Mouse (Mus musculus) embryonic facial prominence, embryonic 12.5 days (tissue): ENCODE results near the gene Eno3. TPM values are rescaled to one million over a fixed set of nuclear protein-coding genes. Genes with fewer than 3 reads are reported as not detected.

Experiments
- ATAC-seq: fragments of 200-750 bp; cut with Nextera tagmentation; 2 replicates; pipeline ENCODE4 v1.8.0; 2017; ENCODE audit not compliant: insufficient number of reproducible peaks, insufficient read depth, low FRiP score, low TSS enrichment
- H3K27ac ChIP-seq: fragments of 300-500 bp; sonication (generic); 2 replicates; pipeline ENCODE4 v1.5.1; 2016; ENCODE audit warnings: mild to moderate bottlenecking
- H3K27me3 ChIP-seq: fragments of 300-500 bp; sonication (generic); 2 replicates; pipeline ENCODE4 v1.6.1; 2016; ENCODE audit warnings: mild to moderate bottlenecking, moderate library complexity
- H3K36me3 ChIP-seq: fragments of 300-500 bp; sonication (generic); 2 replicates; pipeline ENCODE4 v1.6.1; 2016; ENCODE audit warnings: mild to moderate bottlenecking
- H3K4me1 ChIP-seq: fragments of 300-500 bp; sonication (generic); 2 replicates; pipeline ENCODE4 v1.6.1; 2016
- H3K4me2 ChIP-seq: fragments of 300-500 bp; sonication (generic); replicated peaks from 2 replicates; pipeline ENCODE4 v1.6.1; 2016; ENCODE audit warnings: mild to moderate bottlenecking, moderate library complexity
- H3K4me3 ChIP-seq: fragments of 300-500 bp; sonication (generic); 2 replicates; pipeline ENCODE4 v1.5.1; 2016; ENCODE audit warnings: mild to moderate bottlenecking
- H3K9ac ChIP-seq: fragments of 300-500 bp; sonication (generic); 2 replicates; pipeline ENCODE4 v1.6.1; 2016; ENCODE audit warnings: mild to moderate bottlenecking, moderate library complexity
- H3K9me3 ChIP-seq: fragments of 300-500 bp; sonication (generic); 2 replicates; pipeline ENCODE4 v1.6.1; 2016; ENCODE audit warnings: mild to moderate bottlenecking, moderate library complexity
- WGBS: fragments of 180-500 bp; shearing (Covaris S2); methylation state at CpG from one replicate; pipeline ENCODE4 v1.1.7; 2016; 5-methylcytosine and 5-hydroxymethylcytosine counted together
- polyA plus RNA-seq: library from polyadenylated mRNA; unstranded; fragments of >200 nt; fragmentation: Nextera tagmentation; extraction: Ambion mirVana; gene quantifications from 2 replicates; pipeline ENCODE4 v1.2.1, GENCODE M21; 2016

The Eno3 gene
- polyA plus RNA-seq, result 20.1 and 27.9 TPM in 2 replicates

GRCm38 (mm10) chr11:70656964-70657363 lies at the start of gene Eno3:
Eno3 (plus strand) TSS chr11:70657202.
- peak within 1 kb of the TSS; percentile 98 for H3K9ac ChIP-seq
- peaks cover 25% of the 10 kb centered on the region for H3K36me3 ChIP-seq
- peak within 1 kb of the TSS; percentile 99 for H3K27ac ChIP-seq
- 14% methylated on average over 3 of the region's 3 CpGs for whole genome bisulfite sequencing
- peaks cover 45% of the 10 kb centered on the region for H3K4me1 ChIP-seq
- H3K4me3 ChIP-seq, result peak within 1 kb of the TSS; percentile 99
- no peaks in the 10 kb centered on the region for H3K9me3 ChIP-seq
- H3K27me3 ChIP-seq, result no peaks in the 10 kb centered on the region
- ATAC-seq, result no peak
- H3K4me2 ChIP-seq, result peak within 1 kb of the TSS; percentile 97

DNA sequence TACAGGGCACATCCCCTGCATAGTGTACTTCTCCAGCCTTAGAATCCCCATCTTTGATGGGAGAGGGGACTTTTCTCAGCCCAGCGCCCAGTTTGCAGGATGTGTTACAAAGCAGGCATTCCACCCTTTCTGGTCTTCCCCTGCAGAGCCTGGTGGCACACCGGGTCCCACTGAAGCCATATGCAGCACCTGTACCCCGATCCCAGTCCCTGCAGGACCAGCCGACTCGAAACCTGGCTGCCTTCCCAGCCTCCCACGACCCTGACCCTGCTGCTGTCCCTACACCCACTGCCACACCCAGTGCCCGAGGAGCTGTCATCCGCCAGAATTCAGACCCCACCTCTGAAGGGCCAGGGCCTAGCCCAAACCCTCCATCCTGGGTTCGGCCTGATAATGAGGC lies 49.4 kb upstream of the Eno3 start:
- no peaks in the 10 kb centered on the region for H3K9me3 ChIP-seq
- no peak overlapping the region for H3K9ac ChIP-seq
- H3K27me3 ChIP-seq, result no peaks in the 10 kb centered on the region
- H3K4me3 ChIP-seq, result no peak overlapping the region
- H3K36me3 ChIP-seq, result peaks cover 95% of the 10 kb centered on the region
- ATAC-seq, result no peak
- 91% methylated on average over 9 of the region's 9 CpGs for WGBS
- H3K4me1 ChIP-seq, result no peaks in the 10 kb centered on the region
- H3K27ac ChIP-seq, result no peak overlapping the region
- H3K4me2 ChIP-seq, result no peak overlapping the region

DNA sequence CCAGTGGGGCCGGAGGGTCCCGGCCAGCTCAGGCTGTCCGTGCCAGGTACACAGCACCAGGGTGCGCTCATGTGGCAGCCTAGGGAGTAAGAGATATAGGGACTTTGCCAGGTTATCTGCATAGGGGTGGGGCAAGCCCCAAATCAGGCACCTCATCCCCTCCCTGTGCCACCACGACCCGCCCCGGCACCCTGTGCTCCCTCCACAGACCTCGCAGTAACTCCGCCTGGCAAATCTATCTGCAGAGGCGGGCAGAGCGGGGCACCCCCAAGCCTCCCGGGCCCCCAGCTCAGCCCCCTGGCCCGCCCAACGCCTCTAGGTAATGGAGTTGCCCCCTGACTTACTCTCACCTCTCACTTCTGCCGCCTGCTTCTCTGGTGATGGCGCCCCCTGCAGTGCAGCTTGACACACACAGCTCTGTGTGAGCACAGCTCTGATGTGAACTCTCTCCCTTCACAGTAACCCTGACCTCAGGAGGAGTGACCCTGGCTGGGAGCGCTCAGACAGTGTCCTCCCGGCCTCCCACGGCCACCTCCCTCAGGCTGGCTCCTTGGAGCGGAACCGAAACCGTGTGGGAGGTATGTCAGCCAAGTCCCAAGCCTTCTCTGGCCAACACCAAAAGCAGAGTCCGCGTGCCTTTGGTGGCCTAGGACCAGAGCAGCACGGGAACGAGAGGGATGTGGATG lies 48.5 kb upstream of the Eno3 start:
- no peak overlapping the region for H3K4me3 ChIP-seq
- H3K9me3 ChIP-seq, result no peaks in the 10 kb centered on the region
- no peaks in the 10 kb centered on the region for H3K4me1 ChIP-seq
- peaks cover 97% of the 10 kb centered on the region for H3K36me3 ChIP-seq
- H3K27me3 ChIP-seq, result no peaks in the 10 kb centered on the region
- no peak for ATAC-seq
- no peak overlapping the region for H3K9ac ChIP-seq
- no peak overlapping the region for H3K4me2 ChIP-seq
- no peak overlapping the region for H3K27ac ChIP-seq
- 91% methylated on average over 26 of the region's 26 CpGs for WGBS

- H3K27ac ChIP-seq, result no peak overlapping the region
- peaks cover 80% of the 10 kb centered on the region for H3K36me3 ChIP-seq
- no peak for ATAC-seq
- H3K27me3 ChIP-seq, result peaks cover 4% of the 10 kb centered on the region; the same call in 1 of the 2 replicates
- H3K9me3 ChIP-seq, result no peaks in the 10 kb centered on the region
- no peak overlapping the region for H3K9ac ChIP-seq
- no peak overlapping the region for H3K4me3 ChIP-seq
- H3K4me2 ChIP-seq, result no peak overlapping the region
- H3K4me1 ChIP-seq, result peaks cover 13% of the 10 kb centered on the region
- 78% methylated on average over 4 of the region's 4 CpGs for WGBS
Measured at GRCm38 (mm10) chr11:70610752-70611151, 46.2 kb upstream of the Eno3 start.

DNA sequence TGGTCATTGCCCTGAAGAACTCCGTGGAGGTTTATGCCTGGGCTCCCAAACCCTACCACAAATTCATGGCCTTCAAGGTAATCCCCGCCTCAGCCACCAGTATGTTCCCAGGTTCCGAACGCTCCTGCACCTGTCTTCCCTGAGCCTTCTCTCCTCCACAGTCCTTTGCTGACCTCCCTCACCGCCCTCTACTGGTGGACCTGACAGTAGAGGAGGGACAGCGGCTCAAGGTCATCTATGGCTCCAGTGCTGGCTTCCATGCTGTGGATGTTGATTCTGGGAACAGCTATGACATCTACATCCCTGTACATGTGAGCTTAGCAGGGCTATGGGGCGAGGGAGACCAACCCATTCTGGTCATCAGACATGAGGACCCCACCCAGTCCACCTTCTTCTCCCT lies 44.5 kb upstream of the Eno3 start:
- Histone ChIP-seq H3K4me3 (no peak overlapping the region), H3K9me3 (no peaks in the 10 kb centered on the region), H3K9ac (no peak overlapping the region), H3K4me2 (no peak overlapping the region), H3K27ac (no peak overlapping the region), H3K27me3 (peaks cover 12% of the 10 kb centered on the region; the same call in 1 of the 2 replicates), H3K36me3 (peaks cover 63% of the 10 kb centered on the region), H3K4me1 (peaks cover 15% of the 10 kb centered on the region)
- ATAC-seq, result no peak
- WGBS, result 76% methylated on average over 7 of the region's 7 CpGs

- 1% methylated on average over 17 of the region's 17 CpGs for WGBS
- H3K27me3 ChIP-seq, result peaks cover 12% of the 10 kb centered on the region; the same call in 1 of the 2 replicates
- ATAC-seq, result peak; percentile 53; the same call in 1 of the 2 replicates
Measured at GRCm38 (mm10) chr11:70615074-70615473, 41.9 kb upstream of the Eno3 start.

GRCm38 (mm10) chr11:70615516-70616093 lies 41.4 kb upstream of the Eno3 start, which contains the start of gene 4930544D05Rik:
4930544D05Rik (plus strand) TSS chr11:70615848.
- H3K4me1 ChIP-seq, result peaks cover 15% of the 10 kb centered on the region

More at GRCm38 (mm10) chr11:70615074-70615473, 41.9 kb upstream of the Eno3 start:
- H3K4me3 ChIP-seq, result peak overlapping the region; percentile 28
- peak overlapping the region; percentile 62 for H3K4me2 ChIP-seq
- H3K9me3 ChIP-seq, result no peaks in the 10 kb centered on the region
- peak overlapping the region; percentile 50; the same call in 1 of the 2 replicates for H3K27ac ChIP-seq
- peaks cover 15% of the 10 kb centered on the region for H3K4me1 ChIP-seq
- peak overlapping the region; percentile 43 for H3K9ac ChIP-seq
- H3K36me3 ChIP-seq, result peaks cover 37% of the 10 kb centered on the region

GRCm38 (mm10) chr11:70619101-70619500 lies 37.9 kb upstream of the Eno3 start, which contains the start of gene Chrne:
Chrne (minus strand) TSS chr11:70619216.
- Histone ChIP-seq H3K4me2 (no peak within 1 kb of the TSS), H3K36me3 (no peaks in the 10 kb centered on the region), H3K27me3 (peaks cover 12% of the 10 kb centered on the region; the same call in 1 of the 2 replicates), H3K27ac (no peak within 1 kb of the TSS), H3K9me3 (no peaks in the 10 kb centered on the region), H3K4me3 (no peak within 1 kb of the TSS), H3K9ac (no peak within 1 kb of the TSS), H3K4me1 (peaks cover 15% of the 10 kb centered on the region)
- 35% methylated on average over 1 of the region's 1 CpGs for WGBS
- no peak for ATAC-seq

More at GRCm38 (mm10) chr11:70615516-70616093, 41.4 kb upstream of the Eno3 start, which contains the start of gene 4930544D05Rik:
- Histone ChIP-seq H3K9me3 (no peaks in the 10 kb centered on the region), H3K9ac (peak within 1 kb of the TSS; percentile 43), H3K27ac (peak within 1 kb of the TSS; percentile 50; the same call in 1 of the 2 replicates), H3K36me3 (peaks cover 32% of the 10 kb centered on the region), H3K4me3 (peak within 1 kb of the TSS; percentile 28), H3K27me3 (peaks cover 12% of the 10 kb centered on the region; the same call in 1 of the 2 replicates), H3K4me2 (peak within 1 kb of the TSS; percentile 62)
- ATAC-seq, result no peak
- WGBS, result 13% methylated on average over 21 of the region's 21 CpGs

- Histone ChIP-seq H3K9ac (no peak overlapping the region), H3K4me2 (no peak overlapping the region), H3K27ac (no peak overlapping the region), H3K4me1 (no peaks in the 10 kb centered on the region), H3K36me3 (no peaks in the 10 kb centered on the region), H3K4me3 (no peak overlapping the region), H3K9me3 (no peaks in the 10 kb centered on the region), H3K27me3 (no peaks in the 10 kb centered on the region)
- WGBS, result 50% methylated on average over 7 of the region's 7 CpGs
- ATAC-seq, result no peak
Measured at GRCm38 (mm10) chr11:70621972-70622814, 34.8 kb upstream of the Eno3 start.

- no peak for ATAC-seq
- Histone ChIP-seq H3K4me2 (no peak overlapping the region), H3K9ac (no peak overlapping the region), H3K27ac (no peak overlapping the region), H3K27me3 (no peaks in the 10 kb centered on the region), H3K9me3 (no peaks in the 10 kb centered on the region), H3K4me1 (no peaks in the 10 kb centered on the region), H3K4me3 (no peak overlapping the region), H3K36me3 (no peaks in the 10 kb centered on the region)
- WGBS, result 85% methylated on average over 10 of the region's 10 CpGs
Measured at GRCm38 (mm10) chr11:70623053-70623742, 33.8 kb upstream of the Eno3 start.

GRCm38 (mm10) chr11:70625473-70625872 lies 31.5 kb upstream of the Eno3 start:
- H3K4me3 ChIP-seq, result no peak overlapping the region
- no peak for ATAC-seq
- H3K4me1 ChIP-seq, result no peaks in the 10 kb centered on the region
- H3K9me3 ChIP-seq, result no peaks in the 10 kb centered on the region
- 49% methylated on average over 4 of the region's 4 CpGs for WGBS
- H3K9ac ChIP-seq, result no peak overlapping the region
- no peak overlapping the region for H3K4me2 ChIP-seq
- H3K27me3 ChIP-seq, result no peaks in the 10 kb centered on the region
- no peaks in the 10 kb centered on the region for H3K36me3 ChIP-seq
- H3K27ac ChIP-seq, result no peak overlapping the region
